Mouse (Mus musculus) thymus, postnatal 0 days (tissue): ENCODE measurements around the gene Pknox2. TPM values are rescaled to one million over a fixed set of nuclear protein-coding genes. Genes with fewer than 3 reads are reported as not detected.

Experiments
- DNase-seq: peaks from one replicate; pipeline ENCODE4 v3.0.0-alpha.2; 2015; ENCODE audit warnings: low spot score
- polyA plus RNA-seq: library from polyadenylated mRNA; unstranded; fragments of >200 nt; fragmentation: Nextera tagmentation; extraction: Ambion mirVana; gene quantifications from 2 replicates; pipeline ENCODE4 v1.2.1, GENCODE M21; 2015

Gene Pknox2
- polyA plus RNA-seq, 1 experiment from 2014 or later, result 0.91 TPM

DNA sequence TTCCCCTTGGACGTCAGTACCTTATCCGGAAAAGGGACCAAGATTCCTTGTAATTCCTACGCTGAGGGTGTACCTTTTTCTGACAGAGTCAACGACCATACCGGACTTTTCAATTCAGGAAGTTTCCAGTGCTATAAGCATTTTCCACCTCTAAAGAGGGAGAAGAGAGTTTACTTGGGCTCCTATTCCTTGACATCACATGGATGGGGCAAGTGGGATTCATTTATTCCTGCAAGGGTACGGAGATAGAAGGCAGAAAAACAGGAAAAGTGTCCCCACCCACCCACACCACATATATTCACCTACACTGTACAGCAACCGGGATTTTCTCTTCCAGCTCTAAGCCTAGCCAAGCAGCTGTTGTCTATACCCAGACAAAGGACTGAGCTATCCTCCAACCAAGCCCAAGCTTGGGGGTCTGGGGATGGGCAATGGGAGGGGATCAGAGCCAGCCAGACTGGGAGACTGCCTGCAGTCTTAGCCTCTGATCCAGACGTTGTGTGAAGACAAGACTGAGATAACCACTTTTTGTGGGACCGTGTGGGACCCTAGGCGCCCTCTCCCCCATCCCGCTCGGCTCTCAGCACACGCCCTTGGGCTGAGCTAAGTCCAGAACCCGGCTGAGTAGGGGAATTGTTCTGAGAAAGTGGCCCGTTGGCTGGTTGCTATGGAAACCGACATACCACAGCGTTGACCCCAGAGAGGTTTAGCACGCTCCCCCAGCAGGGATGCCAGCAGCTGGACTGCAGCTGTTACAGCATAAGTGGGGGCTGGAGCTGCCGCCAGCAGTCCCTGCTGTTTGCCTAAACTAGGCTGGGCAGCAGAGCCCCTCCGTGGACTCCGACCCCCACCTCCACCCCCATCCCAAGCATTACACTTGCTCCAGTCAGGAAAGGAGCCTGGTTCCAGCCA is 93.3 kb downstream of the Pknox2 start:
- no peak for DNase-seq

DNA sequence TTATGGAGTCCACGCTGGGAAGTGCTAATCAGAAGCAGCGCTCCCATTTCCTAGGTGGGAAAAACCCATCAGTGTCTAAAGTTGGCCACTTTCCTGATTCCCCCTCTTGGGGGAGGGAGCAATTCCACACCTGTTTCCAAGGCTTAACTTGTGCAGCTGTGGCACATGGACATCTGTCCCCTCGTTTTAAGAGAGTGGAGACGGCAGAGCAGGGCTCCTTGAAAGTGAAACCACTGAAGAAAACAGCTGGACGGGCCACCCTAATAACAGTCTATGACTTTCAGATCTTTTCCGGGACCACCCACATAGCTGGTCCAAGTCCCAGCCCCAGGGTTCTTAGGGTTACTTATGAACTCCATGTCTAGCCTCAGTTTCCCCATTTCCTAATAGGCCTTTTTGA is 94.2 kb downstream of the Pknox2 start:
- DNase-seq, result no peak

DNA sequence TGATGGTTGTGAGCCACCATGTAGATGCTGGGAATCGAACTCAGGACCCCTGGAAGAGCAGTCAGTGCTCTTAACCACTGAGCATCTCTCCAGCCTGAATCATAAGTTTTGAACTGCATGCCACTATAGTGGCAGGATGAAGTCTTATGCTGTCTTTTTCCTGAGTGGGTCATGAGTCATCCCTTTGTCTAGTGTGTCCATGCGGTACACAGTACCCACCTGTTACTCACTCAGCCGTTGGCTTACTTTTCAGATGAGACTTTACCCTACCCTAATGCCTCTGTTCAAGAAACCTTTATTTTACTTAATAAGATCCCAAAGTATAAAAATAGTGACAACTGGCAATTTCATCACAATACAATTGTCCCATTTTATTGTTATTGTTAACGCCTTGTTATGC is 95.5 kb downstream of the Pknox2 start:
- DNase-seq, result no peak

DNA sequence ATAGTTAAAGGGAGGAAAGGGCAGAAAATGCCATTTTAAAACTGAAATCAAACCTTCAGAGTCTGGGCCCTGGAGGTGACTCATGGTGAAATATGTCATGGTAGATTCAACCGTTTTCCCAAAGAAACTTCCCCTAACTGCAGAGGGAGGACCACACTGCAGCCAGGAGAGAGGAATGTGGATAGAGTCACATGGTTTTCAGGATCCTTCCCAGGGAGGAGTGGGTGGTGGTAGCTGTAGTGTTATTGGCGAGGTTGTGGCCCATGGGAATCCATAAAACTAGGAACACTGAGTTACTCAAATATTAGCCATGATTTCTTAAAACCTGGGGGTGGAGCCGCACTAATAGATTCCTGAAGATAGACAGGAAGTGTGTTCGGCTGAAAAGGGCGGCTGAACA is 99.7 kb downstream of the Pknox2 start:
- no peak for DNase-seq

DNA sequence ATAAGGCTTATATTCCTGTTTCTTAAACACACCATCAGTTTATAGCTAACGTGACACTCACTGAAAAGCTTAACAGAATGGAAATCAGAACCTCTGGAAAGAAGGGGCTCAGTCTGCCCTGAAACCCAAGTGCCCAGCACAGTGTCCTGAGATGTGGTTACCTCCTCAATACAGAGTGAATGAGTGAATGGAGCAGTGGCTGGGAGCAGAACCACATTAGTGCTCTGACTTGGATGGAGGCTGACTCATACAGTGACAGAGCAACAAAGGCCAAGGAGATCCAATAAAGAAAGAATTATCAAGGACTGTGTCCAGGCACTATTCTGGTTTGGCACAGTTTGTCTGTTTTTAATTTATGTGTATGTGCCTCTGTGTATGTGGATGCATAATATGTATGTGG is 101.3 kb downstream of the Pknox2 start:
- DNase-seq, result no peak

DNA sequence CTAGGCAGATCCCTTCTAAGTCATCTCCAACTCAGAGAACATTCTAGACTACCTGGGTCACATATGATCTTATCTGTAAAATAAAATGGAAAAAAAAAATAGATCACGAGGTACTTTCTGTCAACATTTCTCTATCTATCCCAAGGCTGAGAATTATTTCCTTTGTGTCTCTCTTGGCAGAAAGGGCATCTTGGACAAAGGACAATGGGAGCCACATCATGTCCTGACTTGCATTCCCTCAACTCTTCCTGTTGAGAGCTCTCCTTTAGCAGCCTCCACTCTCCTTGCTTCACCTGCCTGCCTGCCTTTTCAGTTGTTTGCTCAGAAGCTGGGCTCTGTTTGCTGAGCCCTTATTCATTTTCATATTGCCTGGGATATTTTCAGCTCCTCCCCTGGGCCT is 103.0 kb downstream of the Pknox2 start:
- no peak for DNase-seq

DNA sequence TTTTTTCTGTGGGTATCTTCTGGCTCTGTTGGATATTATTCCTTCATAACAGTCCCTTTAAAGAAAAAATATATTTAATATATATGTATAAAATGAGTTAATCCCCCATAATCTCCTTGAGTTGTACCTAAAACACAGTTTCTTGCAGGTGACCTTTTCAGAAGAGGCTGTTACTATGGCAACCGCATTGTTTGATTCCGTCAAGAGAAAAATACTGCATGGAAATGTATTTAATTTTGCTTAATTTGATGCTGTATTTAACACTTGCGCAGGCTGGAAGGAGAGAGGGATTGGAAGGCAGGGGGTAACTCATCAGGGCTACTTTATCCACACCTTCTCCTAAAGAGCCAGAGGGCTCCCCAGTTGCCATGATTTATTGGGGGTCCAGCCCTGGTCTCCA is 108.3 kb downstream of the Pknox2 start:
- DNase-seq, result no peak

DNA sequence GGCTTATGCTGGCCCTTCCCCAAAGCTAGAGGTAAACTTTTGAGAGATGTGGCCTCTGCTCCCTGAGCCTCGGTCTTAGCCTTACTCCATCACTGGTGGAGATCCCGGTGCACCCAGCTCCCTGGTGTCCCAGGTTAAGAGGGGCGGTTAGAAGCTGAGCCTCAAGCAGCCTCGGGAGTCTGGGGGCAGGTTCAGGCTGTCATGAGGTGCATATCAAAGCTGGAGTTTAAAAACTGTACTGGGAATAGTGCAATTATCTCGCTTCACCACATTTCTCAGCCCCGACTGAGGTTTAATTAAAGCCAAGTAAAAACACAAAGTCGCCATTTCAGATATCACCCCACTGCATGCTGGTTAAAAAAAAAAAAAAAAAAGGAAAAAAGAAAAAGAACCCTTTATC is 108.8 kb downstream of the Pknox2 start:
- DNase-seq, result no peak

DNA sequence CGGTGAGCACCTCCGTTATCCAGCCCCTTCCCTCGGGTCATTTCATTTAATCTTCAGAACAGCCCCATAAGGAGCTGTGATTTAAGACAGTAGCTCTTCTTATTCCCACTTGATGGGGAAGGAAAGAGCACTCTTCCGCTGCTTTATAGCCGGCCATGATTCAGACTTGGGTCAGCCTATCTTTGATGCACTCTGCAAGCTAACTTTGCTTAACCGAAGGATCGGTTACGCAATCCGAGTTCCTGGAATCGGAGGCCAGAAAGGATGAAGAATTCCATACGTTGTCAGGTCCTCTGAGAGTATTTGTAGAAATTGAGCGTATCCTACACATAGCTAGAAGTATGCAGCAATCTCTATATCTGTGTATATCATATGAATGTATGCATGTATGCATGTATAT is 109.8 kb downstream of the Pknox2 start:
- no peak for DNase-seq

DNA sequence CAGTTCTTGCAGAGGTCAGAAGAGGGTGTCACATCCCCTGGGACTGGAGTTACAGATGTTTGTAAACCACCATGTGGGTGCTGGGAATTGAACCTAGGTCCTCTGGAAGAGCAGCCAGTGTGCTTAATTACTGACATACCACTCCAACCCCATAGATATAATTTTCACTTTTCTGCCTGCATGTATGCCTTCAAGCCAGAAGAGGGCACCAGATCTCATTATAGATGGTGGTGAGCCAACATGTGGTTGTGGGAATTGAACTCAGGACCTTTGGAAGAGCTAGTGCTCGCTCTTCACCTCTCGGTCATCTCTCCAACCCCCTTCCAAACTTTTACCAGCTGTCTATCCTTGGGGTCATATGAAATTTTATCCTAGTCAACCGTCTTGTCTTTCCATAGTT is 112.0 kb downstream of the Pknox2 start:
- DNase-seq, result peak; percentile 9

DNA sequence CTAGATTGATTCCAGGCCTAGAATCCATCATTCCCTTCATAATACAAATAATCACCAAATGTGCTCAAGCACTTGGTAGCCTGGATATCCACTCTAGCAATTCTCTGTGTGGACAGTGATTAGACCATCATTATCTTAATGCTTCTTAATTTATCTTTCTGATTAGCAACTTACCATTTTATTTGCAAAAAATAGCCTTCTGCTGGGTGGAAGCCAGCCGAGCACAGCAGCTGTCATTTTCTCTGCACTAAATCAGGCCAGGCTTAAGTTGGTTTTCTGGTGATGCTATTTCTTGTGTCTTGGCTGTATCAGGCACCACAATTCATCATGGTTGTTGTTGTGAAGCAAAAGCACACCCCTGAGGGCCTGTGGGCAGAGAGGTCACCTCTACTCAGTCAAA is 112.9 kb downstream of the Pknox2 start:
- no peak for DNase-seq

DNA sequence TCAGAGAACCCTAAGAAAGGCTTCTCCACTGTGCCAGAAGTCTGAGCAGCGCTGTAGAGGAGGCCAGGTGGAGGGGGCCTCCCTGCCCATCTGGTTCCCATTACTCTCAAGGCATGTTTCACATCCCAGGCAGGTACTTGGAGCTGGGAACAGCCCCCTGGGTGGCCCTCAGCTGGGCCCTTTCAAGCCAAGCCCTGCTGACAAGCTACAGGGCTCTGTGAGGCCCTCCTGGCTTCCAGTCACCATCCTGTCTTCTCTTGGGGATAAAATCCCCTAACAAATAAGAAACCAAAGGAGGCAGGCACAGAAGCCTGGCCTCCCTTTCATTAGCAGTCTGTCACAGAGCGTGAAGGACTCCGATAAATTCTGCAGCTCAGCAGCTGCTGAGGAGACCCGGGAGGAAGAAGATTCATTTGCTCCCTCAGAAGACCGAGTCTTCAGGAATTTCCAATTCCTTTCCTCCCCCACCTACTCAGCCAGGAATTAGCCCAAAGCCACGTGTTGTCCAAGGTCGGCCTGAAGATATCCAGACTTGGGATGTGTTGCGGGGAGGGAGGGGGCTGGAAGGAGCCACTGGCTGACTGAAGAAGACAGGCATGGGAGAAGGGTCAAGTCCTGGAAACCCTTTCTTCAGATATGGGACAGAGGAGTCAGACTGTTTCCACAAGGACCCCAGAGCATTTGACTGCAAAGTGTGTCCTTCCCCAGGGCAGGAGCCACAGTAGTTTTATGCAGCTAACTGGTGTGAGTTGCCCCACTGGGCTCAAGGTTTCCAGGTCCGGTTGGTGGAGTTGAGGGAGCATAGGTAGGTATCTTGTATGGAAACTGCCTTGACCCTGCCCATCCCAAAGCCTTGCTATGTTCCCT is 116.6 kb downstream of the Pknox2 start:
- DNase-seq, result no peak

DNA sequence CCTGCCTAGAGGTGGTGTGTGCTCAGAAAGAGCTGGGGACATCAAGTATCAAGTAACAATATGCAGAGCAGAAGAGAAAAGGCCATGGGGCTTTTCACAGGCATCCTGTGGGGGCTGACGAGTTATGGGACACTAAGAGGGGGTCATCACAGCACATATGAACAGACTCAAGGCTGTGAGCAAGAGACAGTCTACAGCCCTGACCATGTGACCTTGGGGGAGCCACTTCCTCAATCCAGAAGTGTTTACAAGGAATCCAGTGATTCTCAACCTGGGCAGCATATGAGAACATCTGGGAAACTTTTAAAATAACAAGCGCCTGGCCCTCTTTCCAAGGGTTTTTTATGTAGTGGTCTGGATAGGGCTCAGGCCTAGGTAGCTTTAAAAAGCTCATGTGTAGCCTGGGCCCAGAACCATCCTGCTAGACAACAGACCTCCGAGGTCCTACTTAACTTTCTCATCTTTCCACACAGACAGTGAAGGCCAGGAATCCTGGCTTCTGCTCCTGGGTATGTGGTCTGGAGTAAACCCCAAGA is 117.3 kb downstream of the Pknox2 start:
- DNase-seq, result no peak

DNA sequence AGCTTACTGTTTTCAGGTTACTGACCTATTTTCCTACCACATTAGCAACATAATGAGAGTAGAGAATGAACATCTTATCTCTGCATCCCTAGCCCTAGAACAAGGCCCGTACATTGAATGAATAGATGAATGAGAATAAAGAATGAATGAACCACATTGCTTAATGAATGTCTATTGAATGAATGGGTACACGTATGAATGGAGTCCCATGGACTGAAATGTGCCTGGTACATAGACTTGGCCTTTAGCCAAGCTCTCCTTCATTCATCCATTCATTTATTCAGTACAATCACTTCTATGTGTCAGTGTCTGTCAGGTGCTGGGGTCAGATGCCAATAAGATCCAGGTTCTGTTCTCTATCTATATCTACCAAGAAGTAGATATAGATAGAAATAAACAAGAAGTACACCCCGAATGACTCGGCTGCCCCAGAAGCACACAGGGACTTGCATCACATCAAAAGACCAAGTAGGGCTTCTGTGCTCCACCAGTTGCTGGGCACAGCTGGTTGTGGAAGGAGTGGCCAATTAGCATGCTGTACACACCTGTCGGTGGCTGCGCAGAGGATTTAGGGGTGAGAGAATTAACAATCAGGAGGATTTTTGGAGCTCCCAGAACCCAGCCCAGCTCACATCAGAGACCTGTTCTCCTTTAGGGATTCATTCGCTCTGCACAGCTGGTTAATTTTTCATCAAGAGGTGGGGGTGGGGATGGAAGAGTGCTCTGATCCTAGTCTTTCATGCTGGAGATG is 119.2 kb downstream of the Pknox2 start:
- DNase-seq, result no peak

DNA sequence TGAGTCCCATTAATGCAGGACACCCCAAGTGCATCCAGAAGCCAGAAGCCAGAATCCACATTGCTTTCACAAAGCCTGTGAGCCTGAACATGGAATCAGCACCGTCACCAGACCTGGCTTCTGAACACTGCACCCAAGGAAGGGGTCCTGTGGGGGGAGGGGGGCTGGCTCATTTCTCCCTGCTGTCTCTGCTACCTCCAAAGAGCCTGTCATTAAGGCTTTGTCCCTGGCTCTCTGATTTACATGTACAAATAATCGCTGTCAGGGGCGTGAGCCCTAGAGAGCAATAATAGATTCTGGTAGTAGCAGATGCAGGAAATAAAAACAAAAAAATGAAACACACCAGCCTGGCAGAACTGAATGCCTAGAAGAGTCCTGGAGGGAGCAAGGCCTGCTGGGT is 121.3 kb downstream of the Pknox2 start:
- no peak for DNase-seq

DNA sequence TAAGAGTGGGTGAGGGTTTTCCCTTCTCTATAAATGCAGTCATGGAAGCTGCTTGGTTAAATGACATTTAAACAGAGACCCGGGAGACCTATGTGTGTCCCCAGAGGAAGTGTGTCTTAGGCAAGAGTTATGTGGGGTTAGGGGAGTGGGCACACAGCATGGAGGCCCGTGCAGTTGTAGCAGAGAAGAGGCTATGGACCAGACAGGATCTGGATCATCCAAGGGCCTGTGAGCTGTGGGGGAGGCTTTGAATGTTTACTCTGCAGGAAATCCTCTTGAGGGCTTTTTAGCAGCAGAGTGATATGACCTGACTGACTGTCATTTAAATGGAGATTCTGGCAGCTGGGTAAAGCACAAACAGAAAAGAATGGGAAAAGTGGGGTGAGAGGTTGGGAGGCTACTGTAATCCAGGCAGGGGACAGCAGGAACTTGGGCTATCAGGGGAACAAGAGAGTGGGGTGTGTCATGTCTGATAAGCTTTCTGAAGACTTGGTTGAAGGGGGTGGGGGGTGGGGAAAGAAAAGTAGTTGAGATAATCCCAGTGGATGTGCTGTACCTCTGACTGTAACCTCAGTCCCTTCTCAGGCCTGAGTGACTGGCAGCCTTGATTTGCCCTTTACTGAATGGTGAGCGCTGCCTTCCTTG is 125.5 kb downstream of the Pknox2 start:
- DNase-seq, result no peak

DNA sequence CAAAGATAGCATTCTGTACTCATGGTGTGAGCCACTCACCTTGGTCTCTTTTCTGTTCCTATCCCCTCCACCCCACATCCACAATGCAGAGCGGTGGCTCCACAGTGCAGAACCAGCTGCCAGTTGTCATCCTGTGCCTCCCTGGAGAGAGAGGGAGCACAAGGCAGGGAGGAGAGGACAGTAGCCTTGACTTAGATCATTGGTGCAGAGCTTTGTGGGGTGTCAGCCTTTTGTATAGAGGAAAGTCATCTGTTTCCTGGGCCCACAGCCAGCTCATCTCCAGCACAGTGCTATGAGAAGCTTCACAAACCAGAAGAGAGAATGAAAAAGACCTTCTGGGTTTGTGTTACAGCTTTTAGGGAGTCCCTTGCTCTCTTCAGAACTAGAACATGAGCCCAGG is 129.1 kb downstream of the Pknox2 start:
- DNase-seq, result no peak

DNA sequence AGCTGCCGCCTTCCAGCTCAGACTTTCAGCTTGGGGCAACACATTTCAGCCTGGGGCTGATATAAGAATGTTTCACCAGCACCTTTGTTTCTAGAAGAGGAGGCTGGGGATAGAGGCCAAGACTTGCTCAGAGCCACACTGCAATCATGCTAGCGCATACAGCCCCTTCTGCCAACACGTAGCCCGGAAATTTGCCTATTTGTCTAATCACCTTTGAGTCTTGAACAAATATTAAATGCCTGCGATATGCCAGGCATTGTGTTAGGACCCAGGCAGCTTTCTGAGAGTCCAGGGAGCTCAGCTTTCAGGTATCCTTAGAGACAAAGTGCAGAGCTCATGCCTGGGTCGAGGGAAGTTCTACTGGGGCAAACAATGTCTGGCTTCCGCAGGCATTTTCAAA is 130.0 kb downstream of the Pknox2 start:
- no peak for DNase-seq

DNA sequence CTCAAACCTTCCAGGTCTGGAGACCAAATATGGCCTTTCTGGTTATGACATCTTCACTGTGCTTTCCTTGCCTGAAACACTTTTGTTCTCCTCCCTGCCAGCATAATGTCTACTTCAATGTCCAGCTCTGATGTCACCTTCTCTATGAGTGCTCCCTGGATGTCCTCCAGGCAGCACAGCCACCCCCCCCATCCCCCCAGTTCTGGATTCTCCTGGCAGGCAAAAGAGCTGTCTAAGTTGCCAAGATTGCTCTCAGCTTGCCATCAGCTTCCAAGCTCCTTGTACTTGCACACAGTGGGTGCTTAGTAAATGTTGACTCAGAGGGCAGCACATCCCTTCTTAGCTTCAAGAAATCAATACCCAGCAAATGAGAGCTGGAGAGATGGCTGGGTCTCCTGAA is 131.0 kb downstream of the Pknox2 start:
- DNase-seq, result no peak

DNA sequence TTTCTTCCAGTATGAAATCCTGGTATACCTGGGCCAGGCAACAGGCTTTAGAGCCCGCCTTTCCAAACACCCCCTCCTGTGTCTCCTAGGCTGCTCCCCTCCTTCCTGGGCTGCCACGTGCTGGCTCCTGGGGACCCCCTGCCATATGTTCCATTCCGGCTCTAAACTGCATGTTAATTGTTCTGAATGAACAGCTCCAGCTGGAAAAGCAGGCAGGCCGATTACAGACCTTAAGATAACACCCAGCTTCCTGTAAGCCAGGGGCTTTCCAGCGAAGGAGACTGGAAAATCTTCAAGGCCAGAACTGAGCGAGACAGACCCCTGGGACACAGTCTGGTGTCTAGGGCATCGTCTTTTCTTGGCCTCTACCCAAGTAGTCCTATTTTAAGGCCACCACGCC is 133.6 kb downstream of the Pknox2 start:
- DNase-seq, result no peak

DNA sequence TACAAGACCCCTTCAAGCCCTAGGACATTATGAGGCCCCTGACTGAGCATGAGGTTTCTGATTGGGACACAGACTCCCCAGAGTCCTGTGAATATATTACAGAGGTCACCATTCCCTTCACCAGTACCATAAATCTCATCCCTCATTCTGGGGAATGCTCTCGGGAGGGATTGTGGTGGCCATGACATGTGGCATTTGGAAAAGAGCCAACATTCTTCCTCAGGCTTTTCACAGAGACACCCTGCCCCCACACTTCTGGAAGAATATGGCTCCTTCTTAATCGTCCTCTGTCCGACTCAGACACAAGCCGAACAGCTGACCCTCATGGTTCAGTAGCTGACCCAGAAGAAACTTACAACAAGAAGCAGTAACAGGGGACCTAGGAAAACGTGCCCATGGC is 139.1 kb downstream of the Pknox2 start:
- no peak for DNase-seq
